Mouse (Mus musculus): ENCODE data around the gene Pxmp4.

Gene Pxmp4

DNA sequence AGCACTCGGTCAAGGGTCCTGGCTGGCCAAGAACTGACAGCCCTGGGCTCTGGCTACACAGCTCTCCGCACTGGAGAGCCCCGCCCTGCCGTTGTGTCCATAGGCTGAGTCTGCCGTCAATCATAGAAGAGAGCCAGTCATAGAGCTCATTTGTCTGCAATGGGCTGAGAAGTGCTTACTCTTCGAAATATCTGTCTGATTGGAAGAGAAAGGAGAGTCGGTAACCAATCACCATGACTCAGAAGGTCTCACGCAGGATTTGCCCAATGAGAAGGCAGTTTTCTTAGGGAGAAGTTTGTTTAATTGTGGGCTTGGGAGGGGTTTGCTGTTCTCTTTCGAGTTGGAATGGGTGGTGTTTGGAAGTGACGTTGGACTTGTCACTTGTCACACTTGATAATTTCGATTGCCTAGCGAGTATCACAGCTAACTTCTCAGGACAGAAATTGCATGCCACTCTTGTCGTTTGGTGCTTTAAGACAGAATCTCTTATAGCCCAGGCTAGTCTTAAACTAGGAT, at the start of gene Pxmp4:
Gene Pxmp4, minus strand, starts transcription at position 71 of the 516 bp plus-strand sequence.
- DNase-seq (ENCODE audit: extremely low read depth, insufficient read length, low spot score), result peak; percentile 92

DNA sequence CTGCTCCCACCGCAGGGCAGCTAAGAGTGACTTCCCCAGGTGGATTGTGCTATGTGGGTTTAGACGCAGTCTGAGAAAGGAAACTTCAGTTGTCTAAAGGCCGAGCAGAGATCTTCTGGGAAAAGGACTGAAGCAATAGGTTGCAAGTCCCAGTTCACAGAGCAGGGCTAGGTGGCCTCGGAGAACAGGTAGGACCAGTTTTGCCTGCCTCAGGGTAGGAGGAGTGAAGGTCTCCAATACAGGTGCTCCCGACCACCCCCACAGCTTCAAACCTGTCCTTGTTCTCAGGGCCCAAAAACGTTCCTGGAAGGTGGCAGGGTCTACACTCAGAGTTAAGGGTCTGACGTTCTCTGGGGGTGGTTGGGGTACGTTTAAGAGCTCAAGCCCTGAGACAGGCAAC, 47.9 kb upstream of the Pxmp4 start, which contains the start of gene Chmp4b:
Gene Chmp4b, plus strand, starts transcription at position 343 of the 400 bp plus-strand sequence.
- DNase-seq (ENCODE audit: extremely low read depth, insufficient read length, low spot score), result no peak

GRCm38 (mm10) chr2:154650404-154650803, 46.9 kb upstream of the Pxmp4 start:
- no peak for DNase-seq (ENCODE audit: extremely low read depth, insufficient read length, low spot score)

DNA sequence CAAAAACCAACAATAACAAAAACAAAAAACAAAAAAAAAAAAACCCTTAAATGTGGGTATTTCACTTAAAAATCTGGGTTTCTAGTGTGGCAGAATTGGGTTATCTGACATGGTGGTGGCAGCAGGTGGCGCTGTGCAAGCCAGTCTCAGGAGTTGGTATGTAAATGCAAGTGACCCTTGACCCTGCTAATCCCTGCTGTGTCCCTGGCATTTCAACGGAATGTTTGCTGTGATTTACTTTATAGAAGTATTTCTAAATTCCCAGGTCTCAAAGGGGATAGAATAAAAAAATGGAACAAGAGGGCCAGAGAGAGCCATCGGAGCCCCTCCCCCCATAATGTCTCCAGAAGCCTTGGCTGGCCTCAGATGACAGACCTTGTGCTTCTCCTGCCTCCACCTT, 44.6 kb upstream of the Pxmp4 start:
- DNase-seq (ENCODE audit: extremely low read depth, insufficient read length, low spot score), result no peak

DNA sequence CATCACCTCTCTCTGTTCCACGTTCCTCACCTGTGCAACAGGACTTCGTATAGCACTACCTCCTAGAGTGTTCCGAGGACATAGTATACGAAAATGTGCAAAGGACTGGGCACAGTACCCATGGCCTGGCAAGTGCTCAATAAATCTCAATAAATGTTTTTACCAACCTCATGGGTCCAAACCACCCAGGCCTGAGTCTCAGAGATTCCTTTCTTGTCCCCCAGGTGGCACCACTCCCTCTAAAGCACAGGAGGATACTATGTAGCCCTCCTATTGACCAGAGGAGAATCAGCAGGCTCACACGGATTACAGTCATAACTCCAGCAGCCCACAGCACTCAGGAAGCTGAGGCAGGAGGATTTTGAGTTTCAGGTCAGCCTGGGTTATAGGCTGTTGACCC, 43.1 kb upstream of the Pxmp4 start:
- DNase-seq (ENCODE audit: extremely low read depth, insufficient read length, low spot score), result no peak

DNA sequence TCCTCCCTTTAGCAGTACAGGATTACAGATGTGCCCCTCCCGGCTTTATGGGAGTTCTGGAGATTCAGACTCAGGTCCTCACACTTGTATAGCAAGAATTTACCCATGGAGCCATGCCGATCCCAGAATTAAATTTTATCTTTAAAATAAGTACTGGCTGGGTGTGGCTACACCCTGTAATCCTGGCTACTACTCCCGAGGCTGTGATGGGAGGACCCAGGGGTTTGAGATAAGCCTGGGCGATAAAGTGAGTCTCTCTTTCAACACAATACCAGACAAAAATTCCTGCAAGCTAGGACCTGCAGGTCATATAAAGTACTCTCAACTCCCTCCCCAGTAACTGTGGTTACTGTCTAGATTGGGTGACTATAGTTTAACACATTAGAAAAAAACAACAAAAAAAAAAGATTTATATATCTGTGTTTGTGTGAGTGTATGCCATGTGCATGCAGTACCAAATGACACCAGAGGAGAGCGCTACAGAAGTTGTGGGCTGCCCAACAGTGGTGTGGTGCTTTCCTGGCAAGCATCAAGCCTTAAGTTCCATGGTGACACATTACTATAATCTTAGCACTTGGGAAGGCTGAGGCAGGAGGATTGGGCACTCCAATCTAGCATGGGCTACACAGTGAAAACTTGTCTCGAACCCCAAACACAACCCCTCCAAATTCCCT, 39.3 kb upstream of the Pxmp4 start:
- DNase-seq (ENCODE audit: extremely low read depth, insufficient read length, low spot score), result no peak

- no peak for DNase-seq (ENCODE audit: extremely low read depth, insufficient read length, low spot score)
Observed at GRCm38 (mm10) chr2:154642005-154642459, 38.5 kb upstream of the Pxmp4 start.

DNA sequence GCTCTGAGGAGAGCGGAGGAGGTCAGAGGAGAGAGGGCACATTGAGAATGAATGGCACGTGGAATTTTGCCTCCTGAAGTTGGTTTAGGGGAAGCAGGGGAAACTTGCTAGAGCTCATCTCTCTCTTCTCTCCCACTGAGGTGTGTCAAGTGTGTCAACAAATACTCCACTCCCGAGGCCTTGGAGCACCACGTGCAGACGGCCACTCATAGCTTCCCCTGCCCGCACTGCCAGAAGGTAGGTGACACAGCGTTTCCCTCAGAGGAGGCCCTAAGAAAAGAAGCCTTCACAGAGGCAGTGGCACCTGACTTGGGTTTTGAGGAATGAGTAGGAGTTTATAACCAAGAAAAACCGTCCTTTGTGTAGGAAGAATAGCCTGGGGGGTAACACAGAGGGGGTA, 37.7 kb upstream of the Pxmp4 start:
- no peak for DNase-seq (ENCODE audit: extremely low read depth, insufficient read length, low spot score)

- DNase-seq (ENCODE audit: extremely low read depth, insufficient read length, low spot score), result no peak
Observed at GRCm38 (mm10) chr2:154639115-154639514, 35.6 kb upstream of the Pxmp4 start.

- no peak for DNase-seq (ENCODE audit: extremely low read depth, insufficient read length, low spot score)
Observed at GRCm38 (mm10) chr2:154638521-154638920, 35.0 kb upstream of the Pxmp4 start.

GRCm38 (mm10) chr2:154635826-154636225, 32.3 kb upstream of the Pxmp4 start:
- no peak for DNase-seq (ENCODE audit: extremely low read depth, insufficient read length, low spot score)

GRCm38 (mm10) chr2:154633876-154634644, 30.6 kb upstream of the Pxmp4 start:
- DNase-seq (ENCODE audit: extremely low read depth, insufficient read length, low spot score), result no peak

GRCm38 (mm10) chr2:154633039-154633742, 29.7 kb upstream of the Pxmp4 start:
- no peak for DNase-seq (ENCODE audit: extremely low read depth, insufficient read length, low spot score)

GRCm38 (mm10) chr2:154632203-154632780, 28.8 kb upstream of the Pxmp4 start:
- no peak for DNase-seq (ENCODE audit: extremely low read depth, insufficient read length, low spot score)

GRCm38 (mm10) chr2:154630531-154630930, 27.0 kb upstream of the Pxmp4 start:
- no peak for DNase-seq (ENCODE audit: extremely low read depth, insufficient read length, low spot score)

- DNase-seq (ENCODE audit: extremely low read depth, insufficient read length, low spot score), result no peak
Observed at GRCm38 (mm10) chr2:154624137-154624536, 20.6 kb upstream of the Pxmp4 start.

GRCm38 (mm10) chr2:154621684-154622083, 18.2 kb upstream of the Pxmp4 start:
- no peak for DNase-seq (ENCODE audit: extremely low read depth, insufficient read length, low spot score)

GRCm38 (mm10) chr2:154617061-154617460, 13.6 kb upstream of the Pxmp4 start:
- no peak for DNase-seq (ENCODE audit: extremely low read depth, insufficient read length, low spot score)

GRCm38 (mm10) chr2:154615674-154616073, 12.2 kb upstream of the Pxmp4 start:
- DNase-seq (ENCODE audit: extremely low read depth, insufficient read length, low spot score), result no peak

DNA sequence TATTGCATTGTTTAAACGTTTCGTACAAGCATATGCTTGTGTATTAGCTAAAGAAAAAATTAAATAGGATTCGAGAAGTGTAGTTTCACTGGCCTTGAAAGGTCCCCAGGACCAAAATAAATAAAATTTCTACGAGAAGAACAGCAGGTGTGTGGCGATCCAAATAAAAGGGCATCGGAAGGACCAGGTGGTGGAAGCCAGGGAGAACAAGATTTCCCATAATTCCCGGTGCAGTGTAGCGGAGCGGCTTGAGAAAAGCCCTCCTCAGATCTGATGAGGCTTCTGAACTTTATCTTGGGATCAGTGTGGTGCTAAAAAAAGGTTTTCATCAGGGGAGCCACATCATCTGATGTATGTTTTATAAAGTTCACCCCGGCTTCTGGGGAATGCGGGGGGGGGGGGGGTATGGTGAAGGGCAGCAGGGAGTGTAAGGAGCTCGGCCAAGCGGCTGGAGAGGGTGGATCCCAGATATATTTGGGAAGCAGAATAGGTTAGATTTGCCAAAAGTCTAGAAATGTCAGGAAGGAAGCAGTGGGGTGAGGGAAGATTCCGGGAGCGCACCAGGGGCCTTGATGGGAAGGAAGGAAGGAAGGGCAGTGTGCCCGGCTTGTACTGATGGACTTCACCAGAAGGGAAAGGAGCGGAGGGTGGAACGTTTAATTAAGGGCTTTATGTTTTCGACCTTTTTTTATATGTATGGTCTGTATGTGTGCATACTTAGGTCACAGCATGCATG, 11.5 kb upstream of the Pxmp4 start:
- DNase-seq (ENCODE audit: extremely low read depth, insufficient read length, low spot score), result no peak

All from 3134 (cell line).